Mouse (Mus musculus) T-helper 17 cell (primary cell): ENCODE measurements around the gene Akap6.

ENCODE experiments used
- in situ Hi-C, 2 experiments: fragments of 300-600 bp; cut with MboI, MseI; formaldehyde crosslinking; loops; 1 replicate in 1 of 2; 2 replicates in 1 of 2; pipeline ENCODE4 v1.15.1; 2025; ENCODE audit warnings: high pct_unique_total_duplicates in 2 of 2

The Akap6 gene

DNA sequence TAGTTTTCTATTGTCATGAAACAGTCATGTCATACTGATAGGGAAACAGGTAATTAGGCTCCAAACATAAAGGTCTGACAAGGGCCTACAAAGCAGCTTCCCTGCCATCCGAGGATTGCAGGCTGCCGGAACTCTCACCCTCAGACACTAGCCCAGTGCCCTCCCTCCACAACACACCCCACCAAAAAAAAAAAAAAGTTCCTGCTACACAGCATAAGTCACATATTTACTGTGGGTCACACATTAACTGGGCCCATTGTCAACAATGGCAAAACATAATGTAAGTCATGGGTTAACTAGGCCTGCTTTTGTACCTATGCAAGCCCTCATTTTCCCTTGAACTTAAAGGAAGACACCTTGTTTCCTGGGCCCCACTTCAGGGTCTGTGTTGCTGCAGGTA, 435.0 kb downstream of the Akap6 start:
- in situ Hi-C loops, result no loop called here

GRCm38 (mm10) chr12:53137331-53137730, 438.1 kb downstream of the Akap6 start:
- in situ Hi-C loops, result no loop called here

GRCm38 (mm10) chr12:53144122-53144695, 445.0 kb downstream of the Akap6 start:
- in situ Hi-C loops, result no loop called here

GRCm38 (mm10) chr12:53144760-53145159, 445.6 kb downstream of the Akap6 start:
- in situ Hi-C loops, result no loop called here

GRCm38 (mm10) chr12:53145516-53145915, 446.3 kb downstream of the Akap6 start:
- in situ Hi-C loops, result no loop called here

- in situ Hi-C loops, result no loop called here
Measured at GRCm38 (mm10) chr12:53146460-53147050, 447.4 kb downstream of the Akap6 start.

- in situ Hi-C loops, result no loop called here
Measured at GRCm38 (mm10) chr12:53147696-53148095, 448.5 kb downstream of the Akap6 start.

- in situ Hi-C loops, result no loop called here
Measured at GRCm38 (mm10) chr12:53168189-53169003, 469.2 kb downstream of the Akap6 start.

DNA sequence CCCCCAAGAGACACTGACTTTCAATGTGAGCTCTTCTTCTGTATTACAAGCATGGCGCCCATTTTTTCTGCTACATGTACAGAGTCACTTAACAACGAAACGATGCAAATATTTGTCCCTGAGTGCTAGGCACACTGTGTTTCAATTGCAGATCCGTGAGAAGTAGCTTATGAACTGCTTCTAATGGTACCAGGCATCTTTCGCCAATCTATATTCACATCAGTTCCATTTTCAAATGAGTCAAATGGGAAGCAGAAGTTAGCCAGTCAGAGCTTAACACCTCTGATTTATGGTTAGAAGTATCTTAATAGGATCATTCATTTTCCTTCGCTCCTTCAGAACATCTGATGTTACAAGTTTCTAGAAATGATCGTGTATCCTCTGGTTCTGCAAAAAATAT, 492.3 kb downstream of the Akap6 start:
- in situ Hi-C loops, result no loop called here

GRCm38 (mm10) chr12:53193664-53194063, 494.5 kb downstream of the Akap6 start:
- in situ Hi-C loops, result no loop called here
